Mouse (Mus musculus): ENCODE measurements at regions not wholly inside any gene's neighbourhood (a gene's known extent, or its start where the extent isn't known, plus 50 kb on each side); places are given as distances from the start of the nearest gene placed in this dataset.

- DNase-seq = peak; percentile 70
Observed at GRCm38 (mm10) chr8:79828763-79829542, 117.3 kb downstream of the Anapc10 start.

GRCm38 (mm10) chr8:79829543-79829890, 117.9 kb downstream of the Anapc10 start:
- DNase-seq = no peak

- peak; percentile 25 for DNase-seq
Observed at GRCm38 (mm10) chr8:79829941-79830633, 118.5 kb downstream of the Anapc10 start.

GRCm38 (mm10) chr8:79838961-79839360, 127.3 kb downstream of the Anapc10 start:
- DNase-seq = no peak

DNA sequence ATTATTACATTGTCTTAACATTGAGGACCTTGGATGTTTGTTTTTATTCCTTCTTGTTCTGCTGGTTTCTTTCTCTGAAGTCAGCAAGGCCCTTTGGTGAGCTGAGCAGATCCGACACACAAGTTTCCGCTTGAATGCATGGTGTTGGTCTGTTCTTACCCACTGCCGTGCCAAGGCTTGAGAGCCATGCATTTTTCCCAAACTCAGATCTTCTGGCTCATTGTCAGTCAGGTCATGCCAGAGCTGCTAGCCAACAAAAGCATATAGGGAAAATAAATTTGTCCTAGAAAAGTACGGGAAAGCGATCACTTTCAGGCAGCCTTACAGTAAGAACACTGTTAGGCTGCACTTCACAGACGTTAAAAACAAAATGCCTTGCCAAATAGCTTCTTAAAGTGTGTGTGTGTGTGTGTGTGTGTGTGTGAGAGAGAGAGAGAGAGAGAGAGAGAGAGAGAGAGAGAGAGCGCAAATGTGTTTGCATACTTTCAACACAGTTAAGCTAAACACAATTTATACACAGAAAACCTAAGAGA, 138.4 kb downstream of the Anapc10 start:
- DNase-seq = no peak

DNA sequence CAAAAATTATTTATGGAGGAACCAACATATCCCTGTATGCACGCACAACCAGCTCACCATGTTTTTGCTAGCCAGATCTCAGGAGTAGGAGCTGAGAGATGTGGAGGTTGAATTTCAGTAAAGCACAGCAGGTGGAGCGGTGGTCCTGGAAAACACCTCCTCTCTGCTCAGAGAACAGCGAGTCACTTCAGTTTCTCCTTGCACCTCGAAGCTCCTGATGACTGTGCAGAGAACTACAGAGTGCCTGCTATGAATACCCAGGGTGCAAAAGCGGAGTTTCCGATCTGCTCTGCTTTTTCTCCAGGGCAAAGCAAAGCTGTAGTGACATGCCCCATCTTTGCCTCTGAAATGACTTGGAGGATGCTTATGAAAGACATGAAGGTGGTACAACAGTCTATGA, 138.9 kb downstream of the Anapc10 start:
- no peak for DNase-seq

- DNase-seq = no peak
Observed at GRCm38 (mm10) chr8:79872416-79873077, 160.9 kb downstream of the Anapc10 start.

DNA sequence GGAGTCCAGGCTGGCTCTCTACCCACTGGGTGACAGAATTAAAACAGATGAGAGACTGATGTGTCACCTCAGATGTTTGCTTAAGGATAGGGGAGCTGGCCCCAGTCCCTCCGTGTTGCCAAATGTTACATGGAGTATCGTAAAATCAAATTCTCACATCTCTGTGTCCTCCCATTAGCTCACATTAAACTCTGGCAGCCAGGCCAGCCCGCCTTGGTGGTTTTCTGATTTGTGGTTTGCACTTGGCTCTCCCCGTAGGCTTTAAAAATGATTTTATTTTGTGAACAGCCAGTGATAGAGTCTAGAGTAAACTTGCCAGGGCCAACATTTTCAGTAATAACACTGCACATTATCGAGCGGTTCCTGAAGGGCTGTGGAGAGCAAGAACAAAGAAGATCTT, 149.8 kb downstream of the Hhip start:
- no peak for DNase-seq

Data from heart, adult 11 months (tissue).